Mouse (Mus musculus): Measurements from ENCODE around the gene Eps15l1.

Eps15l1 gene

GRCm38 (mm10) chr8:72413839-72414238 is 7.4 kb downstream of the Eps15l1 start:
- no peak for DNase-seq (ENCODE audit: low read depth, low spot score)

GRCm38 (mm10) chr8:72409443-72409842 is 11.8 kb downstream of the Eps15l1 start:
- no peak for DNase-seq (ENCODE audit: low read depth, low spot score)

GRCm38 (mm10) chr8:72407878-72408277 is 13.4 kb downstream of the Eps15l1 start:
- DNase-seq (ENCODE audit: low read depth, low spot score): no peak

- no peak for DNase-seq (ENCODE audit: low read depth, low spot score)
Measured at GRCm38 (mm10) chr8:72402981-72403380, 18.3 kb downstream of the Eps15l1 start.

GRCm38 (mm10) chr8:72401381-72401780 is 19.9 kb downstream of the Eps15l1 start:
- no peak for DNase-seq (ENCODE audit: low read depth, low spot score)

- DNase-seq (ENCODE audit: low read depth, low spot score): no peak
Measured at GRCm38 (mm10) chr8:72385737-72386136, 35.5 kb downstream of the Eps15l1 start.

GRCm38 (mm10) chr8:72382395-72382794 is 38.9 kb downstream of the Eps15l1 start:
- peak; percentile 65 for DNase-seq (ENCODE audit: low read depth, low spot score)

- no peak for DNase-seq (ENCODE audit: low read depth, low spot score)
Measured at GRCm38 (mm10) chr8:72380656-72381055, 40.6 kb downstream of the Eps15l1 start.

- no peak for DNase-seq (ENCODE audit: low read depth, low spot score)
Measured at GRCm38 (mm10) chr8:72376900-72377299, 44.4 kb downstream of the Eps15l1 start.

GRCm38 (mm10) chr8:72376309-72376708 is 45.0 kb downstream of the Eps15l1 start:
- DNase-seq (ENCODE audit: low read depth, low spot score): no peak

GRCm38 (mm10) chr8:72375161-72375560 is 46.1 kb downstream of the Eps15l1 start:
- peak; percentile 43 for DNase-seq (ENCODE audit: low read depth, low spot score)

- DNase-seq (ENCODE audit: low read depth, low spot score): no peak
Measured at GRCm38 (mm10) chr8:72372311-72372710, 48.9 kb downstream of the Eps15l1 start.

GRCm38 (mm10) chr8:72371356-72371755 is 49.9 kb downstream of the Eps15l1 start:
- no peak for DNase-seq (ENCODE audit: low read depth, low spot score)

GRCm38 (mm10) chr8:72366435-72366834 is 54.8 kb downstream of the Eps15l1 start:
- DNase-seq (ENCODE audit: low read depth, low spot score): no peak

- DNase-seq (ENCODE audit: low read depth, low spot score): peak; percentile 85
Measured at GRCm38 (mm10) chr8:72365826-72366225, 55.4 kb downstream of the Eps15l1 start.

- DNase-seq (ENCODE audit: low read depth, low spot score): no peak
Measured at GRCm38 (mm10) chr8:72365016-72365415, 56.2 kb downstream of the Eps15l1 start.

- no peak for DNase-seq (ENCODE audit: low read depth, low spot score)
Measured at GRCm38 (mm10) chr8:72363457-72363856, 57.8 kb downstream of the Eps15l1 start.

- DNase-seq (ENCODE audit: low read depth, low spot score): no peak
Measured at GRCm38 (mm10) chr8:72362754-72363153, 58.5 kb downstream of the Eps15l1 start.

- DNase-seq (ENCODE audit: low read depth, low spot score): no peak
Measured at GRCm38 (mm10) chr8:72360162-72360561, 61.1 kb downstream of the Eps15l1 start.

- DNase-seq (ENCODE audit: low read depth, low spot score): no peak
Measured at GRCm38 (mm10) chr8:72356593-72356992, 64.7 kb downstream of the Eps15l1 start.

GRCm38 (mm10) chr8:72354272-72354671 is 67.0 kb downstream of the Eps15l1 start:
- DNase-seq (ENCODE audit: low read depth, low spot score): no peak

GRCm38 (mm10) chr8:72353700-72354045 is 67.6 kb downstream of the Eps15l1 start:
- DNase-seq (ENCODE audit: low read depth, low spot score): no peak

- no peak for DNase-seq (ENCODE audit: low read depth, low spot score)
Measured at GRCm38 (mm10) chr8:72352951-72353699, 68.1 kb downstream of the Eps15l1 start.
